Comparison of ENCODE assay signal across 10 mouse cellular contexts in genomic region chr5:24455613-24456012, GRCm38 (mm10). TPM values are rescaled to one million over a fixed set of nuclear protein-coding genes. Genes with fewer than 3 reads are reported as not detected.
DNase-seq lines count a peak whose midpoint lies in the region; ATAC-seq lines count a peak whose summit lies in the region.
"Had no signal": no experiment of that assay in that cellular context is flagged by ENCODE, and none has a peak within 500 bp of the region (broad histone marks: within the 10 kb centered on the region; RNA-seq: fewer than 3 reads in every experiment).

No protein-coding gene starts in this region.

- no peaks in the 10 kb centered on the region for H3K9me3 ChIP-seq in kidney, embryonic 15.5 days (replicated peaks)
- no peaks in the 10 kb centered on the region for H3K9me3 ChIP-seq in embryonic facial prominence, embryonic 13.5 days
- no peaks in the 10 kb centered on the region for H3K9me3 ChIP-seq in hindbrain, embryonic 11.5 days (ENCODE audit: control insufficient read depth, low read length)
- H3K9me3 ChIP-seq in midbrain, embryonic 13.5 days, result no peaks in the 10 kb centered on the region

- H3K4me1 ChIP-seq in kidney, embryonic 15.5 days, result peaks cover 55% of the 10 kb centered on the region
- H3K4me1 ChIP-seq in embryonic facial prominence, embryonic 13.5 days, result peaks cover 43% of the 10 kb centered on the region
- peaks cover 15% of the 10 kb centered on the region for H3K4me1 ChIP-seq in hindbrain, embryonic 11.5 days (replicated peaks; ENCODE audit: control insufficient read depth, insufficient read depth, low read length)
- peaks cover 49% of the 10 kb centered on the region for H3K4me1 ChIP-seq in midbrain, embryonic 13.5 days (replicated peaks)

- peak overlapping the region; percentile 81 for H3K27ac ChIP-seq in kidney, embryonic 15.5 days
- H3K27ac ChIP-seq in embryonic facial prominence, embryonic 13.5 days, result peak overlapping the region; percentile 53
- no peak overlapping the region for H3K27ac ChIP-seq in hindbrain, embryonic 11.5 days (ENCODE audit: low read depth, low read length)
- peak overlapping the region; percentile 53; the same call in 1 of the 2 replicates for H3K27ac ChIP-seq in midbrain, embryonic 13.5 days
- H3K27ac ChIP-seq: liver, embryonic 14.5 days had no signal

- no peak overlapping the region for H3K9ac ChIP-seq in kidney, embryonic 15.5 days
- peak overlapping the region; percentile 46 for H3K9ac ChIP-seq in embryonic facial prominence, embryonic 13.5 days
- 0 out of 2 replicates have a peak overlapping the region, but pooled peaks have one; percentile 28 for H3K9ac ChIP-seq in hindbrain, embryonic 11.5 days (ENCODE audit: low read depth, low read length)
- H3K9ac ChIP-seq in midbrain, embryonic 13.5 days (replicated peaks), result peak overlapping the region; percentile 97
- H3K9ac ChIP-seq: liver, embryonic 14.5 days had no signal

- H3K4me3 ChIP-seq in kidney, embryonic 15.5 days (replicated peaks), result no peak overlapping the region
- H3K4me3 ChIP-seq in embryonic facial prominence, embryonic 13.5 days, result no peak overlapping the region
- H3K4me3 ChIP-seq in hindbrain, embryonic 11.5 days (ENCODE audit: low read depth, low read length), result no peak overlapping the region
- peak overlapping the region; percentile 92 for H3K4me3 ChIP-seq in midbrain, embryonic 13.5 days (replicated peaks)

- DNase-seq in kidney, adult 9 months, result no peak
- no peak for DNase-seq in hindbrain, embryonic 11.5 days (ENCODE audit: low spot score)
- DNase-seq in frontal cortex, postnatal 36 days (ENCODE audit: low spot score in 2 of 2), result no peak
- DNase-seq in thymus, postnatal 25 days, result no peak
- no peak for DNase-seq in embryo, embryonic 10.5 days (ENCODE audit: low spot score)
- DNase-seq: thymus, adult 18-20 months had no signal

- H3K36me3 ChIP-seq in kidney, embryonic 15.5 days, result peaks cover 16% of the 10 kb centered on the region
- peaks cover 37% of the 10 kb centered on the region for H3K36me3 ChIP-seq in embryonic facial prominence, embryonic 13.5 days
- no peaks in the 10 kb centered on the region for H3K36me3 ChIP-seq in hindbrain, embryonic 11.5 days (ENCODE audit: control insufficient read depth, insufficient read depth, low read length)
- peaks cover 27% of the 10 kb centered on the region for H3K36me3 ChIP-seq in midbrain, embryonic 13.5 days

- H3K27me3 ChIP-seq in kidney, embryonic 15.5 days, result no peaks in the 10 kb centered on the region
- no peaks in the 10 kb centered on the region for H3K27me3 ChIP-seq in embryonic facial prominence, embryonic 13.5 days
- no peaks in the 10 kb centered on the region for H3K27me3 ChIP-seq in hindbrain, embryonic 11.5 days (ENCODE audit: control insufficient read depth, insufficient read depth, low read length)
- H3K27me3 ChIP-seq in midbrain, embryonic 13.5 days, result no peaks in the 10 kb centered on the region

- 69% methylated on average over 7 of the region's 7 CpGs for WGBS in kidney, embryonic 15.5 days
- 53% methylated on average over 7 of the region's 7 CpGs for WGBS in embryonic facial prominence, embryonic 13.5 days
- WGBS in hindbrain, embryonic 11.5 days, result 52% methylated on average over 7 of the region's 7 CpGs
- WGBS in midbrain, embryonic 13.5 days, result 57% methylated on average over 7 of the region's 7 CpGs

- no peak for ATAC-seq in kidney, embryonic 15.5 days (replicated peaks; ENCODE audit: low FRiP score)
- no peak for ATAC-seq in embryonic facial prominence, embryonic 13.5 days (ENCODE audit: insufficient number of reproducible peaks, insufficient read depth, low FRiP score, low TSS enrichment, low read depth)
- ATAC-seq in hindbrain, embryonic 11.5 days (ENCODE audit: low FRiP score), result no peak
- ATAC-seq in midbrain, embryonic 13.5 days, result no peak

- H3K4me2 ChIP-seq in kidney, embryonic 15.5 days, result peak overlapping the region; percentile 94
- peak overlapping the region; percentile 23 for H3K4me2 ChIP-seq in embryonic facial prominence, embryonic 13.5 days
- H3K4me2 ChIP-seq in hindbrain, embryonic 11.5 days (replicated peaks; ENCODE audit: low read depth, low read length), result peak overlapping the region; percentile 94; the same call in 1 of the 2 replicates
- peak overlapping the region; percentile 100 for H3K4me2 ChIP-seq in midbrain, embryonic 13.5 days (replicated peaks)

RNA-seq across cellular contexts. Expression of gene Agap3, which starts 3.6 kb away (rescaled TPM):
- 18.8 and 21.0 TPM in 2 replicates for polyA plus RNA-seq in kidney, embryonic 15.5 days (2015; fragmentation: Nextera tagmentation; extraction: Ambion mirVana)
- 31.5 and 31.6 TPM in 2 replicates for polyA plus RNA-seq in embryonic facial prominence, embryonic 13.5 days (2015; fragmentation: Nextera tagmentation; extraction: Ambion mirVana)
- polyA plus RNA-seq in hindbrain, embryonic 11.5 days (2014; fragmentation: Nextera tagmentation; extraction: Ambion mirVana), result 38.8 and 50.1 TPM in 2 replicates
- 48.8 and 52.2 TPM in 2 replicates for polyA plus RNA-seq in midbrain, embryonic 13.5 days (2015; fragmentation: Nextera tagmentation; extraction: Ambion mirVana)

RNA-seq across cellular contexts. Expression of gene Tmub1, which starts 8.0 kb away (rescaled TPM):
- polyA plus RNA-seq in kidney, embryonic 15.5 days (2015; fragmentation: Nextera tagmentation; extraction: Ambion mirVana), result 25.2 and 26.5 TPM in 2 replicates
- 20.2 and 22.8 TPM in 2 replicates for polyA plus RNA-seq in embryonic facial prominence, embryonic 13.5 days (2015; fragmentation: Nextera tagmentation; extraction: Ambion mirVana)
- polyA plus RNA-seq in hindbrain, embryonic 11.5 days (2014; fragmentation: Nextera tagmentation; extraction: Ambion mirVana), result 30.0 and 33.6 TPM in 2 replicates
- 46.5 and 49.6 TPM in 2 replicates for polyA plus RNA-seq in midbrain, embryonic 13.5 days (2015; fragmentation: Nextera tagmentation; extraction: Ambion mirVana)

RNA-seq across cellular contexts. Expression of gene Fastk, which starts 10.5 kb away (rescaled TPM):
- 116 and 125 TPM in 2 replicates for polyA plus RNA-seq in kidney, embryonic 15.5 days (2015; fragmentation: Nextera tagmentation; extraction: Ambion mirVana)
- polyA plus RNA-seq in embryonic facial prominence, embryonic 13.5 days (2015; fragmentation: Nextera tagmentation; extraction: Ambion mirVana), result 106 and 109 TPM in 2 replicates
- 86.7 and 88.5 TPM in 2 replicates for polyA plus RNA-seq in hindbrain, embryonic 11.5 days (2014; fragmentation: Nextera tagmentation; extraction: Ambion mirVana)
- polyA plus RNA-seq in midbrain, embryonic 13.5 days (2015; fragmentation: Nextera tagmentation; extraction: Ambion mirVana), result 80.4 and 95.0 TPM in 2 replicates

RNA-seq across cellular contexts. Expression of gene Slc4a2, which starts 32.0 kb away (rescaled TPM):
- polyA plus RNA-seq in kidney, embryonic 15.5 days (2015; fragmentation: Nextera tagmentation; extraction: Ambion mirVana), result 42.3 and 42.7 TPM in 2 replicates
- 41.0 and 41.2 TPM in 2 replicates for polyA plus RNA-seq in embryonic facial prominence, embryonic 13.5 days (2015; fragmentation: Nextera tagmentation; extraction: Ambion mirVana)
- polyA plus RNA-seq in hindbrain, embryonic 11.5 days (2014; fragmentation: Nextera tagmentation; extraction: Ambion mirVana), result 14.3 and 17.9 TPM in 2 replicates
- 20.1 and 25.4 TPM in 2 replicates for polyA plus RNA-seq in midbrain, embryonic 13.5 days (2015; fragmentation: Nextera tagmentation; extraction: Ambion mirVana)

RNA-seq across cellular contexts. Expression of gene Cdk5, which starts 32.3 kb away (rescaled TPM):
- 50.1 and 52.2 TPM in 2 replicates for polyA plus RNA-seq in kidney, embryonic 15.5 days (2015; fragmentation: Nextera tagmentation; extraction: Ambion mirVana)
- polyA plus RNA-seq in embryonic facial prominence, embryonic 13.5 days (2015; fragmentation: Nextera tagmentation; extraction: Ambion mirVana), result 55.7 and 62.1 TPM in 2 replicates
- 56.3 and 62.4 TPM in 2 replicates for polyA plus RNA-seq in hindbrain, embryonic 11.5 days (2014; fragmentation: Nextera tagmentation; extraction: Ambion mirVana)
- polyA plus RNA-seq in midbrain, embryonic 13.5 days (2015; fragmentation: Nextera tagmentation; extraction: Ambion mirVana), result 95.9 and 102 TPM in 2 replicates

Comparison
In these comparisons a context has a peak if more than half of its experiments do, and no peak if none do; other contexts are left out.
1. H3K4me2 ChIP-seq: peak in every context shown above with its lines; median percentile 100 in midbrain, embryonic 13.5 days; 94 in kidney, embryonic 15.5 days; 94 in hindbrain, embryonic 11.5 days; 23 in embryonic facial prominence, embryonic 13.5 days.